Mouse (Mus musculus) MEL (cell line): ENCODE measurements around the gene Mepe. TPM values are rescaled to one million over a fixed set of nuclear protein-coding genes. Genes with fewer than 3 reads are reported as not detected.

Source experiments
- DNase-seq: peaks from one replicate; pipeline ENCODE4 v3.0.0; 2011; ENCODE audit warnings: low read depth, low spot score
- H3K27ac ChIP-seq: 2 replicates; pipeline ENCODE4 v1.5.1; 2012; ENCODE audit warnings: low read depth, mild to moderate bottlenecking, control low read depth, low read length, moderate library complexity; ENCODE audit not compliant: control insufficient read depth
- H3K27me3 ChIP-seq, 2 experiments: fragments of 150-350 bp in 1 of 2; sonication (generic) in 1 of 2; 2 replicates each; pipeline ENCODE4 v1.6.1; 2012; ENCODE audit warnings: low read length in 2 of 2, mild to moderate bottlenecking in 2 of 2, improper control_type of control experiment in 1 of 2, moderate library complexity in 1 of 2; ENCODE audit not compliant: insufficient read depth in 2 of 2, control insufficient read depth in 1 of 2
- H3K36me3 ChIP-seq, 2 experiments: 2 replicates each; pipeline ENCODE4 v1.6.1; 2012 to 2014; ENCODE audit warnings: low read length in 2 of 2, improper control_type of control experiment in 1 of 2, inconsistent platforms in 1 of 2, mild to moderate bottlenecking in 1 of 2; ENCODE audit not compliant: insufficient read depth in 2 of 2, control insufficient read depth in 1 of 2
- H3K4me1 ChIP-seq, 2 experiments: fragments of 150-350 bp in 1 of 2; sonication (generic) in 1 of 2; 2 replicates each; pipeline ENCODE4 v1.6.1; 2012; ENCODE audit warnings: low read length in 2 of 2, improper control_type of control experiment in 1 of 2, mild to moderate bottlenecking in 1 of 2; ENCODE audit not compliant: insufficient read depth in 2 of 2, control insufficient read depth in 1 of 2
- H3K4me3 ChIP-seq, 2 experiments: fragments of 150-350 bp in 1 of 2; sonication (generic) in 1 of 2; 2 replicates each; pipeline ENCODE4 v1.5.1; 2012; ENCODE audit warnings: low read depth in 2 of 2, low read length in 2 of 2, mild to moderate bottlenecking in 2 of 2, moderate library complexity in 2 of 2, control low read depth in 1 of 2, improper control_type of control experiment in 1 of 2; ENCODE audit not compliant: control insufficient read depth in 1 of 2, insufficient read depth in 1 of 2
- H3K79me2 ChIP-seq: 2 replicates; pipeline ENCODE4 v1.6.1; 2012; ENCODE audit warnings: mild to moderate bottlenecking, low read length, moderate library complexity; ENCODE audit not compliant: control insufficient read depth, poor library complexity, insufficient read depth
- H3K9ac ChIP-seq: 2 replicates; pipeline ENCODE4 v1.6.1; 2012; ENCODE audit warnings: low read depth, mild to moderate bottlenecking, control low read depth, low read length, moderate library complexity; ENCODE audit not compliant: control insufficient read depth, poor library complexity, severe bottlenecking
- H3K9me3 ChIP-seq: fragments of 150-350 bp; sonication (generic); replicated peaks from 2 replicates; pipeline ENCODE4 v1.6.1; 2012; ENCODE audit warnings: mild to moderate bottlenecking, low read length, improper control_type of control experiment, moderate library complexity; ENCODE audit not compliant: insufficient read depth
- BHLHE40 ChIP-seq: IDR thresholded peaks from 2 replicates; pipeline ENCODE4 v1.6.1; 2012; ENCODE audit warnings: low read depth, mild to moderate bottlenecking, inconsistent platforms, low read length, improper control_type of control experiment, borderline replicate concordance
- CHD1 ChIP-seq: IDR thresholded peaks from 2 replicates; pipeline ENCODE4 v1.6.1; 2012; ENCODE audit warnings: low read depth, mild to moderate bottlenecking, inconsistent platforms, low read length, improper control_type of control experiment
- CTCF ChIP-seq, 3 experiments: IDR thresholded peaks in 2 of 3; conservative IDR thresholded peaks in 1 of 3; 2 replicates each; pipeline ENCODE4 v1.5.1; 2011 to 2012; ENCODE audit warnings: low read length in 3 of 3, low read depth in 2 of 3, mild to moderate bottlenecking in 2 of 3, improper control_type of control experiment in 1 of 3, inconsistent platforms in 1 of 3, mixed read lengths in 1 of 3, moderate library complexity in 1 of 3; ENCODE audit not compliant: control insufficient read depth in 1 of 3, insufficient read depth in 1 of 3, poor library complexity in 1 of 3, severe bottlenecking in 1 of 3
- E2F4 ChIP-seq: IDR thresholded peaks from 2 replicates; pipeline ENCODE4 v1.6.1; 2011; ENCODE audit warnings: low read depth, low read length, improper control_type of control experiment, borderline replicate concordance
- EP300 ChIP-seq, 2 experiments: IDR thresholded peaks; 2 replicates each; pipeline ENCODE4 v1.6.1; 2011; ENCODE audit warnings: improper control_type of control experiment in 2 of 2, low read length in 2 of 2, low read depth in 1 of 2, mild to moderate bottlenecking in 1 of 2
- JUND ChIP-seq: IDR thresholded peaks from 2 replicates; pipeline ENCODE4 v1.6.1; 2011; ENCODE audit warnings: low read depth, mild to moderate bottlenecking, improper control_type of control experiment, low read length
- MAZ ChIP-seq: IDR thresholded peaks from 2 replicates; pipeline ENCODE4 v1.6.1; 2012; ENCODE audit warnings: low read depth, mild to moderate bottlenecking, inconsistent platforms, low read length, improper control_type of control experiment
- MYC ChIP-seq: IDR thresholded peaks from 2 replicates; pipeline ENCODE4 v1.6.1; 2011; ENCODE audit warnings: low read depth, mild to moderate bottlenecking, low read length, improper control_type of control experiment, moderate library complexity
- POLR2A ChIP-seq, 2 experiments: IDR thresholded peaks; 2 replicates each; pipeline ENCODE4 v1.6.1; 2011 to 2012; ENCODE audit warnings: low read length in 2 of 2, mild to moderate bottlenecking in 2 of 2, control low read depth in 1 of 2, improper control_type of control experiment in 1 of 2, low read depth in 1 of 2, moderate library complexity in 1 of 2; ENCODE audit not compliant: control insufficient read depth in 1 of 2, insufficient read depth in 1 of 2, poor library complexity in 1 of 2
- POLR2AphosphoS2 ChIP-seq: IDR thresholded peaks from 2 replicates; pipeline ENCODE4 v1.6.1; 2011; ENCODE audit warnings: low read length, improper control_type of control experiment
- TAL1 ChIP-seq: IDR thresholded peaks from 2 replicates; pipeline ENCODE4 v1.6.1; 2012; ENCODE audit warnings: mild to moderate bottlenecking, inconsistent platforms, low read length, moderate library complexity, mixed read lengths
- USF1 ChIP-seq: IDR thresholded peaks from 2 replicates; pipeline ENCODE4 v1.6.1; 2014; ENCODE audit warnings: low read depth, mild to moderate bottlenecking, inconsistent platforms, low read length, improper control_type of control experiment, moderate library complexity
- USF2 ChIP-seq, 2 experiments: IDR thresholded peaks; 2 replicates each; pipeline ENCODE4 v1.6.1; 2011 to 2012; ENCODE audit warnings: improper control_type of control experiment in 2 of 2, low read length in 2 of 2, borderline replicate concordance in 1 of 2, inconsistent platforms in 1 of 2, low read depth in 1 of 2, mild to moderate bottlenecking in 1 of 2; ENCODE audit not compliant: insufficient read depth in 1 of 2
- ZKSCAN1 ChIP-seq: IDR thresholded peaks from 2 replicates; pipeline ENCODE4 v1.6.1; 2012; ENCODE audit warnings: low read depth, mild to moderate bottlenecking, inconsistent platforms, low read length, improper control_type of control experiment, moderate library complexity
- ZMIZ1 ChIP-seq: IDR thresholded peaks from 2 replicates; pipeline ENCODE4 v1.6.1; 2012; ENCODE audit warnings: low read depth, mild to moderate bottlenecking, inconsistent platforms, low read length, improper control_type of control experiment, moderate library complexity
- polyA plus RNA-seq, 2 experiments: library from polyadenylated mRNA; stranded (reverse) in 1 of 2; unstranded in 1 of 2; fragments of >175 nt in 1 of 2; fragments of >200 nt in 1 of 2; gene quantifications; 2 replicates each; pipeline versions ENCODE4 v1.2.1 to v1.2.4; 2012; ENCODE audit warnings: low replicate concordance in 2 of 2, low read depth in 1 of 2; ENCODE audit not compliant: insufficient read length in 2 of 2, insufficient read depth in 1 of 2, missing spikeins in 1 of 2
- total RNA-seq: library from RNA; depleted of rRNA; stranded (reverse); fragments of 300-350 nt; gene quantifications from 2 replicates; pipeline ENCODE4 v1.2.3, GENCODE M21; 2012

Mepe gene
- total and polyA plus RNA-seq, 3 experiments, result not detected

DNA sequence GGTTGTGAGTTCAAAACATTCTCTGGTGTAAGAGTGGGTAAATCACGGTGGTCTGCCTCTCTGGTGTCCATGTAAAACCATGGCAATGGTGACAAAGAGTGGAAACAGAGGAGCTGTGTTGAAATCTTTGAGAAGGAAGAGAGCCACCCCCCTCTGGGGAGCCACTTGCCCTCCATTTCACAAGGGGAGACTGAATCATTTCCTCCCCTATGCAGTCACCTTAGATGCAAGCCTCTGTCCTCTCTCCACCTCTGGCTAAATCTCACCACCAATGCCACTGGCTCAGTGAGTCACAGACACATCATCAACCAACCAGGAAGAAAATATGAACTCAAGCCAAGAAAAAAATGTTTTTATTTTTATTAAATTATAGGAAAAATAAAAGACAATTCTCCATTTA is 55.4 kb downstream of the Mepe start:
- no peaks in the 10 kb centered on the region for H3K79me2 ChIP-seq
- DNase-seq, result no peak

DNA sequence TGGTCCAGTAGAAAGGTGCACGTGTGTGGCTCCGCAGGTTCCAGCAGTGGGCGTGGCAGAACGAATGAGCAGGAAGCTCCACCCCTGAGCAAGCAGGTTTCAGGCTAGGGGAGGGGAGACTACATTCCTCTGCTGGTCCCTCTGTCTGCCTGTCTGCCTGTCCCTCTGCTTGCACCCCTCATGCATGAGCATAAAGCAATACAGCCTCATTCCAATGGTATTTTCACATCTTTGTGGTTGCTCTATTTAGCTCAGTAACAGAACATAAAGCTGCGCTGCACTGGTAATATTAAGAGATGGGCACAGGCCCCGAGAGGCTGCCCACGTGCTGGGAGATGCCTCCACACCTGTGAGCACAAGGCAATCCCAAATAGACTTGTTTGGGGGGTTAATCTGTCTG is 56.5 kb downstream of the Mepe start:
- Histone ChIP-seq H3K27ac (no peak overlapping the region), H3K79me2 (no peaks in the 10 kb centered on the region), H3K36me3 (no peaks in the 10 kb centered on the region), H3K4me1 (no peaks in the 10 kb centered on the region), H3K27me3 (no peaks in the 10 kb centered on the region), H3K9me3 (no peaks in the 10 kb centered on the region), H3K9ac (no peak overlapping the region), H3K4me3 (no peak overlapping the region)
- no peak for TF ChIP-seq MYC
- TF ChIP-seq JUND, result no peak
- TF ChIP-seq POLR2AphosphoS2, result no peak
- no peak for TF ChIP-seq POLR2A (IDR thresholded peaks at IDR 0.05; ENCODE audit: control insufficient read depth in 1 of 2, insufficient read depth in 1 of 2, low read depth in 1 of 2, low read length in 2 of 2, poor library complexity in 1 of 2)
- no peak for TF ChIP-seq ZMIZ1
- TF ChIP-seq CHD1, result no peak
- no peak for DNase-seq

More for the DNA sequence above, 55.4 kb downstream of the Mepe start:
- no peaks in the 10 kb centered on the region for H3K9me3 ChIP-seq
- no peaks in the 10 kb centered on the region for H3K27me3 ChIP-seq
- H3K4me1 ChIP-seq, result no peaks in the 10 kb centered on the region
- H3K27ac ChIP-seq, result no peak overlapping the region
- H3K9ac ChIP-seq, result no peak overlapping the region
- no peak overlapping the region for H3K4me3 ChIP-seq
- TF ChIP-seq TAL1 (no peak), JUND (no peak), POLR2AphosphoS2 (no peak), USF1 (no peak), MYC (no peak), CTCF (IDR thresholded peaks at IDR 0.05 in 2 of 3, conservative IDR thresholded peaks at IDR 0.05 in 1 of 3; ENCODE audit: control insufficient read depth in 1 of 3, insufficient read depth in 1 of 3, low read depth in 2 of 3, low read length in 3 of 3, poor library complexity in 1 of 3, severe bottlenecking in 1 of 3) (no peak), EP300 (IDR thresholded peaks at IDR 0.05; ENCODE audit: low read depth in 1 of 2, low read length in 2 of 2) (no peak), USF2 (IDR thresholded peaks at IDR 0.05; ENCODE audit: borderline replicate concordance in 1 of 2, insufficient read depth in 1 of 2, low read depth in 1 of 2, low read length in 2 of 2) (no peak), CHD1 (no peak)
- no peaks in the 10 kb centered on the region for H3K36me3 ChIP-seq

DNA sequence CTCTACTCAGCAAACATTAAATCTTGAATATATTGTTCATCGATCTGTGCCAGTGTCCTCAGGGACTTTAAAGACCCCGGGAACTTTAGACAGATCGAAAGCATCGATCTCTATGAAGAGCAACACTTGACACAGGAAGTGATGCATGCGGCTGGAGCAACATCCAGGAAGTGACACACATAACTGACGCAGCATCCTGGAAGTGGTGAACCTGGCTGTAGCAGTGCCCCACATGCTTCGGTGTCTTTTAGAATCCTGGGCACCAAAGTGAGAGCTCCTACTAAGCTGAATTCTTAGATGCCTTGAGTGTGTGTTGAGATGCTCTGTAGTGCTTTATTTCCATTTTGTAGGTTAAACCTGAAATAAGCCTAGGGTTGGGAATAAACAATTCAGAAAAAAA is 59.4 kb downstream of the Mepe start:
- no peak for DNase-seq
- TF ChIP-seq BHLHE40 (no peak), ZKSCAN1 (no peak), E2F4 (no peak), MAZ (no peak), CTCF (IDR thresholded peaks at IDR 0.05 in 2 of 3, conservative IDR thresholded peaks at IDR 0.05 in 1 of 3; ENCODE audit: control insufficient read depth in 1 of 3, insufficient read depth in 1 of 3, low read depth in 2 of 3, low read length in 3 of 3, poor library complexity in 1 of 3, severe bottlenecking in 1 of 3) (no peak)
- TF ChIP-seq, all 39 proteins: peak for 0
- Histone ChIP-seq H3K9me3 (no peaks in the 10 kb centered on the region), H3K4me3 (no peak overlapping the region), H3K27me3 (no peaks in the 10 kb centered on the region), H3K79me2 (no peaks in the 10 kb centered on the region), H3K4me1 (no peaks in the 10 kb centered on the region), H3K27ac (no peak overlapping the region), H3K9ac (no peak overlapping the region), H3K36me3 (no peaks in the 10 kb centered on the region)
